Mouse (Mus musculus) heart, adult 8-10 months (tissue): ENCODE measurements at regions not wholly inside any gene's neighbourhood (a gene's known extent, or its start where the extent isn't known, plus 50 kb on each side); places are given as distances from the start of the nearest gene placed in this dataset.

Experiments used
- DNase-seq: peaks from one replicate; pipeline ENCODE4 v3.0.0; 2022; ENCODE audit warnings: low spot score

- no peak for DNase-seq
These were observed 60.3 kb downstream of the Snrpe start for GRCm38 (mm10) chr1:133549816-133550215.

GRCm38 (mm10) chr1:133548971-133549370, 61.1 kb downstream of the Snrpe start:
- no peak for DNase-seq

GRCm38 (mm10) chr1:133547541-133547940, 62.5 kb downstream of the Snrpe start:
- DNase-seq = no peak

GRCm38 (mm10) chr1:133544996-133545395, 65.1 kb downstream of the Snrpe start:
- no peak for DNase-seq

GRCm38 (mm10) chr1:133543751-133544150, 66.3 kb downstream of the Snrpe start:
- no peak for DNase-seq

- DNase-seq = no peak
These were observed 67.9 kb downstream of the Snrpe start for GRCm38 (mm10) chr1:133541996-133542775.

GRCm38 (mm10) chr1:133530698-133531097, 79.4 kb downstream of the Snrpe start:
- DNase-seq = no peak

- DNase-seq = no peak
These were observed 80.3 kb downstream of the Snrpe start for GRCm38 (mm10) chr1:133529817-133530216.

- DNase-seq = peak; percentile 7
These were observed 82.3 kb downstream of the Snrpe start for GRCm38 (mm10) chr1:133527651-133528385.

GRCm38 (mm10) chr1:133522825-133523224, 87.3 kb downstream of the Snrpe start:
- DNase-seq = no peak

GRCm38 (mm10) chr1:133520652-133521051, 89.4 kb downstream of the Snrpe start:
- DNase-seq = no peak

- no peak for DNase-seq
These were observed 92.8 kb upstream of the Sox13 start for GRCm38 (mm10) chr1:133517020-133517419.

GRCm38 (mm10) chr1:133504116-133504515, 79.9 kb upstream of the Sox13 start:
- no peak for DNase-seq

- DNase-seq = no peak
These were observed 79.2 kb upstream of the Sox13 start for GRCm38 (mm10) chr1:133503336-133503735.

- no peak for DNase-seq
These were observed 76.8 kb upstream of the Sox13 start for GRCm38 (mm10) chr1:133501016-133501415.

- DNase-seq = peak; percentile 81
These were observed 69.0 kb upstream of the Sox13 start for GRCm38 (mm10) chr1:133492986-133493741.

GRCm38 (mm10) chr1:133492291-133492985, 68.3 kb upstream of the Sox13 start:
- peak; percentile 28 for DNase-seq

- no peak for DNase-seq
These were observed 67.7 kb upstream of the Sox13 start for GRCm38 (mm10) chr1:133491857-133492290.

- DNase-seq = no peak
These were observed 63.2 kb upstream of the Sox13 start for GRCm38 (mm10) chr1:133487171-133487901.

GRCm38 (mm10) chr1:133486370-133486769, 62.2 kb upstream of the Sox13 start:
- DNase-seq = no peak

GRCm38 (mm10) chr1:133482891-133483290, 58.7 kb upstream of the Sox13 start:
- no peak for DNase-seq
